Mouse (Mus musculus) embryonic fibroblast, embryonic 13.5 days (primary cell): ENCODE results near the gene Gm21915. TPM values are rescaled to one million over a fixed set of nuclear protein-coding genes. Genes with fewer than 3 reads are reported as not detected.
A peak's percentile ranks its signal among the peaks of the same experiment; 100 is the strongest.

Source experiments
- H3K27ac ChIP-seq: 2 replicates; pipeline ENCODE4 v1.5.1; 2012; ENCODE audit warnings: low read length, control low read depth, inconsistent platforms; ENCODE audit not compliant: insufficient read depth
- H3K4me1 ChIP-seq: 2 replicates; pipeline ENCODE4 v1.6.1; 2011; ENCODE audit warnings: low read length; ENCODE audit not compliant: control insufficient read depth, insufficient read depth
- H3K4me3 ChIP-seq: 2 replicates; pipeline ENCODE4 v1.5.1; 2011; ENCODE audit warnings: mild to moderate bottlenecking, control low read depth, low read length; ENCODE audit not compliant: insufficient read depth
- CTCF ChIP-seq: IDR thresholded peaks from 2 replicates; pipeline ENCODE4 v1.5.1; 2011; ENCODE audit warnings: mild to moderate bottlenecking, control low read depth, low read length, moderate library complexity, borderline replicate concordance; ENCODE audit not compliant: insufficient read depth
- POLR2A ChIP-seq: IDR thresholded peaks from 2 replicates; pipeline ENCODE4 v1.6.1; 2011; ENCODE audit warnings: low read depth, mild to moderate bottlenecking, control low read depth, low read length, moderate library complexity
- polyA plus RNA-seq: library from polyadenylated mRNA; stranded (reverse); fragments of >200 nt; gene quantifications from 2 replicates; pipeline ENCODE4 v1.2.4, GENCODE M21; 2011; ENCODE audit warnings: low read depth; ENCODE audit not compliant: missing spikeins, insufficient read length

The Gm21915 gene
- polyA plus RNA-seq, 1 experiment, result not detected

- H3K4me3 ChIP-seq, result no peak overlapping the region
- no peaks in the 10 kb centered on the region for H3K4me1 ChIP-seq
- TF ChIP-seq POLR2A, result no peak
- TF ChIP-seq CTCF, result peak; percentile 76
- H3K27ac ChIP-seq, result no peak overlapping the region
Observed at GRCm38 (mm10) chr9:40636054-40636453, 34.4 kb upstream of the Gm21915 start.

DNA sequence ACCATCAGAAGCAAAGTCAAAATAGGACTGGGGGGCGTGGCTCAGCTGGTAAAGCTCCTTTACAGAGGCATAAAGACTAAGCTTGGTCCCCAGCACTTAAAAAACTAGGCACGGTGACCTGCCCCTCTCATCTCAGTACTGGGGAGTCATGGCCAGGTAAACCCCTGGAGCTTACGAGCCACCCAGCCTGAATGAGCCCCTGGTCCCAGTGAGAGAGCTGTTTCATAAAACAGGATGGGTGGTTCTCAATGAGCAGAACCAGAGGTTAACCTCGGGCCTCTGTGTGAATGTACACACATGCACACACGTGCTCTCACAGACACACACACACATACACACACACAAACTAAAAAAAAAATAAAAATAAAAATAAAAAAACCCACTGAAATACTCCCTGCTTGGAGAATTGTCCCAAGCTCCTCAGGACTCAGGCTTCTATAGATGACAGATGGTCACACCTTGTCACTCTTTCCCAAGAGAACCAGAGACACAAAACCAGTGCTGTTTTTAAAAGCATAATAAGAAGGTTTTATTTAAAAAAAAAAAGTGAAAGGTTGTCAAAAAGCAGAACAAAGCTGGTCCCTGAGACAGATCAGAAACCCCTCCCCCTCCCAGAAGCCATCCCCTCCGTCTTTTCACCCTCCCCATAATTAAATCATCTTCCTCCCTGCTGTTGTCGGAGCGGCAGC lies 32.6 kb upstream of the Gm21915 start:
- Histone ChIP-seq H3K4me3 (peak overlapping the region; percentile 34), H3K4me1 (peaks cover 4% of the 10 kb centered on the region; the same call in 1 of the 2 replicates), H3K27ac (no peak overlapping the region)
- TF ChIP-seq CTCF (no peak), POLR2A (no peak)

DNA sequence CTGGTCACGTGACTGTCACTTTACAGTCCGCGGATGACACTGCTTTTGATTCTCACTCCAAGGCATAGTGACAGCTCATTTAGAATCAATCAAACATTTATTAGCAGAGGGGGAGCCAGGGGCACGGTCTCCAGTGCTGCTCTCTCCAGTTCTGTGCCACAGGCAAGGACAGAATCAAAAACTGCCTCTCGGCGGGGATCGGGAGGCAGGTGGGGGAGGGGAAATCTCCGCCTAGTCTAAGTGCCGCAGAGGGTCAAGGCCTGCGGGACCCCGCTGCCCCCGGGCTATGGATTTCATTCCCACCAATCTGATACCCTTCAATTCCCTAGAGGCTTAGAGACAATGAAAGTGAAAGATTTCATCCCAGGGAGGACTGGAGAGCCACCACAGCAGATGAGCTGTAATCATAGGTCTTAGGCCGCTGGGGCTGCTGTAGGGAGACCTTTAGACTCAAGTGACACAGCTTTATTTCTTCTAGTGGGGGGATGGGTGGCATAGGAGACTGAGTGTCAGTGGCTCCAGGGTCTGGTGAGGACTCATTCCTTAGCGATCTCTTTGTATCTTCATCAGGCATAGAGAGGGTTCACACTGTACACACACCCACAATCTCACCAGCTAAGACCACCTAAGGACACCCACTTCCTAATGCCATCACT lies 31.9 kb upstream of the Gm21915 start:
- TF ChIP-seq CTCF (no peak), POLR2A (no peak)
- Histone ChIP-seq H3K4me1 (peaks cover 5% of the 10 kb centered on the region; the same call in 1 of the 2 replicates), H3K27ac (no peak overlapping the region), H3K4me3 (peak overlapping the region; percentile 34)

- TF ChIP-seq CTCF (no peak), POLR2A (no peak)
- no peak overlapping the region for H3K27ac ChIP-seq
- H3K4me1 ChIP-seq, result peaks cover 5% of the 10 kb centered on the region; the same call in 1 of the 2 replicates
- H3K4me3 ChIP-seq, result no peak overlapping the region
Observed at GRCm38 (mm10) chr9:40639536-40640187, 30.8 kb upstream of the Gm21915 start.

GRCm38 (mm10) chr9:40641318-40641717 lies 29.1 kb upstream of the Gm21915 start:
- TF ChIP-seq POLR2A (no peak), CTCF (no peak)
- H3K27ac ChIP-seq, result no peak overlapping the region
- H3K4me1 ChIP-seq, result peaks cover 5% of the 10 kb centered on the region; the same call in 1 of the 2 replicates
- H3K4me3 ChIP-seq, result no peak overlapping the region

- Histone ChIP-seq H3K27ac (no peak overlapping the region), H3K4me1 (peaks cover 5% of the 10 kb centered on the region; the same call in 1 of the 2 replicates), H3K4me3 (no peak overlapping the region)
- TF ChIP-seq POLR2A (no peak), CTCF (no peak)
Observed at GRCm38 (mm10) chr9:40642470-40643220, 27.8 kb upstream of the Gm21915 start.

DNA sequence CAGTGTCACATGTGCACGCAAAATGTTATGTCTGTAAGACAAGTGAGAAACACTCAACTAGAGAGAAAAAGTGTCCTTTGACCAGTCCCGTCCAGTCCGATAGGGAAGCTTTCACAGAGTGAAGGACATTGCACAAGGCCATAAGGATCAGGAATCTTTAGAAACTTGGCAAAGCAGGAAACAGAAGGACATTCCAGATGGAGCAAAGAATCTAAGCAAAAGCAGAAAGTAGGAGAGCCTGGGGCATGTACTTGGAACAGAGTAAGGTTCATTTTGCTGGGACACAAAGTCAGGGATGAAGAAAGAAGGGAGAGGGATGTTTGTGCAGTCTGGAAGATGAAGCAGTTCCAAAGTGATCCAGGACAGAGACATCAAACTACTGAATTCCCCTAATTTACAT lies 21.0 kb upstream of the Gm21915 start:
- Histone ChIP-seq H3K4me1 (no peaks in the 10 kb centered on the region), H3K27ac (no peak overlapping the region), H3K4me3 (no peak overlapping the region)
- no peak for TF ChIP-seq POLR2A
- TF ChIP-seq CTCF, result no peak

DNA sequence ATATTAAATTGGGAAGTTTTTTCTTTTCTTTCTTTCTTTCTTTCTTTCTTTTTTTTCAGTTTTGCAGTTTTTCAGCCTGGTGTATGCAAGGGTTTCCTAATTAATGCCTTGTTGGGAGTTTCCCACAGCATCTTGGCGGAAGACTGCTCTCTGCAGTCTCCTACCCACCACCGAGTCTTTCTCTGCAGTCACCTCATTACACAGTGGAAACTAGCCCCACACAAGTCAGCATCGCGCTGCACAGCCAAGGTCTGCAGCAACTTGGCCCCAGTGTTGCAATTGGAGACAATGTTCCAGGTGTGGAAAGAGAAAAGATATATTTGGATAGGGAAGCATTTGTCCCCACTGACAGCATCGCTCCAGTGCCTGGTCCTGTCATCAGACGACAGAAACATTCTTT lies 20.4 kb upstream of the Gm21915 start:
- Histone ChIP-seq H3K4me1 (no peaks in the 10 kb centered on the region), H3K4me3 (no peak overlapping the region), H3K27ac (no peak overlapping the region)
- no peak for TF ChIP-seq POLR2A
- no peak for TF ChIP-seq CTCF

- Histone ChIP-seq H3K4me3 (no peak overlapping the region), H3K27ac (no peak overlapping the region), H3K4me1 (no peaks in the 10 kb centered on the region)
- TF ChIP-seq CTCF (no peak), POLR2A (no peak)
Observed at GRCm38 (mm10) chr9:40651239-40651859, 19.1 kb upstream of the Gm21915 start.
